Mouse (Mus musculus): ENCODE results near the gene Capn12.

DNA sequence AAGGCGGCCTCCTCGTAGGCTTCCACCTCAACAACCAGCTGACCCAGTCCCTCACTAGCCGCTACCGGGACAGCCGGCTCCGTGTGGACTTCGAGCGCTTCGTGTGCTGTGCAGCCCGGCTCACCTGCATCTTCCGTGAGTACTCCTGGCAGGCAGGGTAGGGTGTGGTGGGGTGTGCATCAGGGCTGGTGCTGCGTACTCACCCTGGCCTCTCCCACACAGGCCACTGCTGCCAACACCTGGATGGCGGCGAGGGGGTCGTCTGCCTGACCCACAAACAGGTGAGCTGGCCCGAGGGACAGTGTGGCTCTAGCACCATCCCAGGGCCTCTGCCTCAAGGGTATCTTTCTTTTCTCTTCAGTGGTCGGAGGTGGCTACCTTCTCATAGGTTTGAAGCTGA lies 11.4 kb downstream of the Capn12 start:
- TF ChIP-seq HCFC1 (IDR thresholded peaks at IDR 0.05; ENCODE audit: borderline replicate concordance, insufficient read depth, low read length): no peak
- no peak for TF ChIP-seq CHD2 (IDR thresholded peaks at IDR 0.05; ENCODE audit: low read depth, low read length)

Measured in ES-E14 (cell line).